Mouse (Mus musculus): Measurements from ENCODE around the gene Ermp1. TPM values are rescaled to one million over a fixed set of nuclear protein-coding genes. Genes with fewer than 3 reads are reported as not detected.
A peak's percentile ranks its signal among the peaks of the same experiment; 100 is the strongest.

The Ermp1 gene
- polyA plus RNA-seq, 1 experiment from 2014 or later, result 8.4 TPM

DNA sequence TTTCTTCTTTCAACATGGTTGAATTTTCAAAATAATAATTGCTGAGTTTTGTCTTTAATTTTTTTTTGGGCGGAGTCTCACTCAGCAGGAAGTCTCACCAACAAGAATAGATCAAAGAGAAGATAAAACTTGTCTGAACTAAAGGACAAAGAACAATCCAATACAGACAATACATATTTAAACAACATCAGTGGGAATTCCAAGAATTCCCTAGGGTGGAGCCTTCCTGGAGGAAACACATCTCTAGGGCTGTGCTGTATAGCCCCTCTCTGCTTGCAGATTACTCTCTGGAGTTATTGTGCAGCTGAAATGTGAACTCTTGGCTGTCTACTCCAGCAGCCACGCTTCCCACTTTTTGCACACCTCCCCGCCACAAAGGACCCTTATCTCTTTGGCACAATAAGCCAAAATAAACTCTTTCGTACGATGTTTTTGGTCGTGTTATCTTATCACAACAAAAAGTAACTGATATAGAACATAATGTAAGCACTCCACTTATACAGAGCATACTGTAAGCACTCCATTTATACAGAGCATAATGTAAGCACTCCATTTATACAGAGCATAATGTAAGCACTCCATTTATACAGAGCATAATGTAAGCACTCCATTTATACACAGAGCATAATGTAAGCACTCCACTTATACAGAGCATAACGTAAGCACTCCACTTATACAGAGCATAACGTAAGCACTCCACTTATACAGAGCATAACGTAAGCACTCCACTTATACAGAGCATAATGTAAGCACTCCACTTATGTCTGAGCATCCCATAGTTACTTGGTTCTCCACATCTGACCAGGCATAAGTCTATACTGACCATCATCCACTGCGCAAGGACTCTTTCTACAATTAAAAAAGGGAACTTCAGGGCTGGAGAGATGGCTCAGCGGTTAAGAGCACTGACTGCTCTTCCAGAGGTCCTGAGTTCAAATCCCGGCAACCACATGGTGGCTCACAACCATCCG is 32.3 kb upstream of the Ermp1 start:
- no peaks in the 10 kb centered on the region for H3K4me1 ChIP-seq (ENCODE audit: insufficient read depth)
- DNase-seq (peak; percentile 73), ATAC-seq (ENCODE audit: insufficient read depth) (peak; percentile 84)
- peaks cover 29% of the 10 kb centered on the region for H3K27me3 ChIP-seq (ENCODE audit: insufficient read depth, low read length)
- no peak overlapping the region for H3K4me3 ChIP-seq (ENCODE audit: low read depth, low read length)
- peaks cover 3% of the 10 kb centered on the region; the same call in 1 of the 2 replicates for H3K9me3 ChIP-seq (ENCODE audit: low read depth, low read length)
- 34% methylated on average over 13 of the region's 13 CpGs for WGBS
- H3K36me3 ChIP-seq (ENCODE audit: insufficient read depth), result no peaks in the 10 kb centered on the region
- no peak overlapping the region for H3K27ac ChIP-seq (ENCODE audit: low read depth)
- H3K9ac ChIP-seq, result no peak overlapping the region
- H3K4me2 ChIP-seq, result no peak overlapping the region
- no peak for TF ChIP-seq CTCF (IDR thresholded peaks at IDR 0.05; ENCODE audit: low read depth)

- DNase-seq (no peak), ATAC-seq (ENCODE audit: insufficient read depth) (no peak)
- Histone ChIP-seq H3K27ac (ENCODE audit: low read depth) (no peak overlapping the region), H3K4me3 (ENCODE audit: low read depth, low read length) (no peak overlapping the region), H3K4me1 (ENCODE audit: insufficient read depth) (no peaks in the 10 kb centered on the region), H3K27me3 (ENCODE audit: insufficient read depth, low read length) (peaks cover 29% of the 10 kb centered on the region), H3K9me3 (ENCODE audit: low read depth, low read length) (no peaks in the 10 kb centered on the region), H3K9ac (no peak overlapping the region), H3K4me2 (no peak overlapping the region), H3K36me3 (ENCODE audit: insufficient read depth) (no peaks in the 10 kb centered on the region)
- 78% methylated on average over 6 of the region's 6 CpGs for WGBS
- no peak for TF ChIP-seq CTCF (IDR thresholded peaks at IDR 0.05; ENCODE audit: low read depth)
Measured at GRCm38 (mm10) chr19:29678181-29678778, 30.1 kb upstream of the Ermp1 start.

DNA sequence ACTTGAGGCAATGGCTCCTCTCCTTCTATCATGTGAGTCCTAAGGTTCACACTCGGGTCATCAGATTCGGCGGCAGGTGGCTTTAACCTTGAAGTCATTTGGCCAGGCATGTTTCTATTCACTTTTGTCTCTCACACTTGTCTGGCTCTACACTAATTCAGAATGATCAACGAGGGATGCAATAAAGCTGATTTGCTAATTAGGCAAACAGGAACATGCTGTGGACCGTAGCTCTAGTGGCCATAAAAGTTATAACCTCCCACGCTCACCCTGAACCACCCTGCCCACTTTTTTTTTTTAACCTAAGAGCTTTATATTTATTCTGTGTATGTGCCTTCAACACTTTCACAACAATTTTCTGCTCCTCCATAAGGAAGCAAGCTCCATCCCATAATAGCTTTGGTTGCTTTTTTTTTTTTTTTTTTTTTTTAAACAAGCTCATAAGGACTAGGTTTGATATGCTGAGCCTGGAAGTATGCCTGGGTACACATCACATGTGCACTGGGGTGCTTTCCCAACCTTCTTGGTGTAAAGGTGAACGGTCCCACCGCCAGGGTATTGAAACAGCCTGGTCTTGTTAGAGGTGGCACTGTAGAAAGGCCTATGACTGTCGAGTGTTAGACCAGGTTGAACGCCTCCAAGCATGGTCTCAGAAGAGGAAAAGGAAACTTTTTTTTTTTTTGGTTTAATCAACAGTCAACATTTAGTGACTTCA is 28.4 kb upstream of the Ermp1 start:
- no peak overlapping the region for H3K4me2 ChIP-seq
- no peak overlapping the region for H3K27ac ChIP-seq (ENCODE audit: low read depth)
- H3K4me1 ChIP-seq (ENCODE audit: insufficient read depth), result no peaks in the 10 kb centered on the region
- ATAC-seq (ENCODE audit: insufficient read depth) (no peak), DNase-seq (no peak)
- H3K4me3 ChIP-seq (ENCODE audit: low read depth, low read length), result no peak overlapping the region
- H3K9ac ChIP-seq, result no peak overlapping the region
- H3K9me3 ChIP-seq (ENCODE audit: low read depth, low read length), result no peaks in the 10 kb centered on the region
- peaks cover 30% of the 10 kb centered on the region for H3K27me3 ChIP-seq (ENCODE audit: insufficient read depth, low read length)
- WGBS, result 84% methylated on average over 10 of the region's 10 CpGs
- no peaks in the 10 kb centered on the region for H3K36me3 ChIP-seq (ENCODE audit: insufficient read depth)
- no peak for TF ChIP-seq CTCF (IDR thresholded peaks at IDR 0.05; ENCODE audit: low read depth)

DNA sequence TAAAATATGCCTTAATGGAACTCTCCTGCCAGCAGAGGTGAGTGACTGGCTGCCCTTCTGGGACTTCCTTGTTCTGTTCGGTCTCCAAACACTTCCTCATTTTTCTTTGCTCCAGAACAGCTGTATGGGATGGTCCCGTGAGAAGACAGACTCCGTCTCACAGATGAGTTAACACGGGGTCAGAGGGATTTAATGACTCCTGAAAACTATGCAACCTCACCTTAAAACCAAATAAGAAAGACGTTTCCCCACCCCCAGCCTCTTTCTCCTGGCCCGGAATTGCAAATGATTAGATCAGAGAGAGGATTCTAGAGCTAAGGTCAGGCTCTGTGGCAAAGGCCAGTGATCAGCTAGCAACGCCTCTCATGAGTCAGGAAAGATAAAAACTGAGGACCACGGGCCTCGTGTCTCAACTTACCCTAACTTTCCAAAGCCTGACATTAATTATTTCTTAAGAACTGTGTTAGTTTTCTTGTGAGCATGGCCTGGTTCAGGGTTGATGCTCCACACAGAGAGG is 27.4 kb upstream of the Ermp1 start:
- H3K4me1 ChIP-seq (ENCODE audit: insufficient read depth), result no peaks in the 10 kb centered on the region
- peaks cover 30% of the 10 kb centered on the region for H3K27me3 ChIP-seq (ENCODE audit: insufficient read depth, low read length)
- H3K36me3 ChIP-seq (ENCODE audit: insufficient read depth), result no peaks in the 10 kb centered on the region
- no peak for TF ChIP-seq CTCF (IDR thresholded peaks at IDR 0.05; ENCODE audit: low read depth)
- H3K4me2 ChIP-seq, result no peak overlapping the region
- 47% methylated on average over 9 of the region's 9 CpGs for WGBS
- H3K9me3 ChIP-seq (ENCODE audit: low read depth, low read length), result no peaks in the 10 kb centered on the region
- no peak overlapping the region for H3K9ac ChIP-seq
- H3K27ac ChIP-seq (ENCODE audit: low read depth), result no peak overlapping the region
- H3K4me3 ChIP-seq (ENCODE audit: low read depth, low read length), result no peak overlapping the region
- ATAC-seq (ENCODE audit: insufficient read depth), result no peak
- no peak for DNase-seq

- WGBS, result 92% methylated on average over 7 of the region's 7 CpGs
- TF ChIP-seq CTCF (IDR thresholded peaks at IDR 0.05; ENCODE audit: low read depth), result no peak
- Histone ChIP-seq H3K36me3 (ENCODE audit: insufficient read depth) (no peaks in the 10 kb centered on the region), H3K4me1 (ENCODE audit: insufficient read depth) (no peaks in the 10 kb centered on the region), H3K4me3 (ENCODE audit: low read depth, low read length) (no peak overlapping the region), H3K9ac (no peak overlapping the region), H3K9me3 (ENCODE audit: low read depth, low read length) (no peaks in the 10 kb centered on the region), H3K4me2 (no peak overlapping the region), H3K27me3 (ENCODE audit: insufficient read depth, low read length) (peaks cover 34% of the 10 kb centered on the region), H3K27ac (ENCODE audit: low read depth) (no peak overlapping the region)
- ATAC-seq (ENCODE audit: insufficient read depth) (no peak), DNase-seq (no peak)
Measured at GRCm38 (mm10) chr19:29674946-29675345, 26.7 kb upstream of the Ermp1 start.

GRCm38 (mm10) chr19:29672660-29673059 is 24.4 kb upstream of the Ermp1 start:
- no peak overlapping the region for H3K27ac ChIP-seq (ENCODE audit: low read depth)
- ATAC-seq (ENCODE audit: insufficient read depth), result no peak
- H3K36me3 ChIP-seq (ENCODE audit: insufficient read depth), result no peaks in the 10 kb centered on the region
- no peak for TF ChIP-seq CTCF (IDR thresholded peaks at IDR 0.05; ENCODE audit: low read depth)
- no peak overlapping the region for H3K9ac ChIP-seq
- H3K4me2 ChIP-seq, result no peak overlapping the region
- no peaks in the 10 kb centered on the region for H3K4me1 ChIP-seq (ENCODE audit: insufficient read depth)
- peaks cover 38% of the 10 kb centered on the region for H3K27me3 ChIP-seq (ENCODE audit: insufficient read depth, low read length)
- H3K4me3 ChIP-seq (ENCODE audit: low read depth, low read length), result no peak overlapping the region
- 95% methylated on average over 13 of the region's 13 CpGs for WGBS
- no peaks in the 10 kb centered on the region for H3K9me3 ChIP-seq (ENCODE audit: low read depth, low read length)
- no peak for DNase-seq
